ENCODE assay signal across 17 mouse cellular contexts in genomic region chr6:5075680-5076079, GRCm38 (mm10).
"Had no signal": no experiment of that assay in that cellular context is flagged by ENCODE, and none has a peak within 500 bp of the region (broad histone marks: within the 10 kb centered on the region; RNA-seq: fewer than 3 reads in every experiment).

No protein-coding gene starts in this region.

- ATAC-seq: liver, postnatal 0 days; lung, postnatal 0 days; midbrain, embryonic 15.5 days had no signal

- H3K9ac ChIP-seq: liver, embryonic 15.5 days; liver, postnatal 0 days; lung, embryonic 15.5 days; midbrain, embryonic 12.5 days; midbrain, embryonic 15.5 days; neural tube, embryonic 12.5 days; stomach, embryonic 15.5 days had no signal

- H3K4me2 ChIP-seq: liver, embryonic 15.5 days; lung, embryonic 15.5 days; midbrain, embryonic 12.5 days; midbrain, embryonic 15.5 days; neural tube, embryonic 12.5 days; stomach, embryonic 15.5 days had no signal

- H3K27me3 ChIP-seq: liver, embryonic 15.5 days; lung, embryonic 15.5 days; megakaryocyte, embryonic 14.5 days; midbrain, embryonic 12.5 days; midbrain, embryonic 15.5 days; neural tube, embryonic 12.5 days; stomach, embryonic 15.5 days had no signal

- H3K27ac ChIP-seq: liver, embryonic 15.5 days; lung, embryonic 15.5 days; macrophage; midbrain, embryonic 12.5 days; midbrain, embryonic 15.5 days; neural tube, embryonic 12.5 days; stomach, embryonic 15.5 days; stomach, postnatal 0 days had no signal

- H3K9me3 ChIP-seq: liver, embryonic 15.5 days; lung, embryonic 15.5 days; midbrain, embryonic 12.5 days; midbrain, embryonic 15.5 days; neural tube, embryonic 12.5 days; stomach, embryonic 15.5 days had no signal

- H3K4me1 ChIP-seq: lung, embryonic 15.5 days; neural tube, embryonic 12.5 days; stomach, embryonic 15.5 days had no signal

- DNase-seq: liver, postnatal 0 days; lung, adult 2 months; lung, postnatal 14 days; lung, postnatal 36 days; thymus, adult 2 months; thymus, postnatal 25 days; thymus, postnatal 4 days had no signal

- H3K36me3 ChIP-seq: liver, embryonic 15.5 days; lung, embryonic 15.5 days; midbrain, embryonic 15.5 days; neural tube, embryonic 12.5 days; stomach, embryonic 15.5 days had no signal

- H3K4me3 ChIP-seq: liver, embryonic 15.5 days; lung, embryonic 15.5 days; megakaryocyte, embryonic 14.5 days; midbrain, embryonic 12.5 days; midbrain, embryonic 15.5 days; neural tube, embryonic 12.5 days; stomach, embryonic 15.5 days had no signal
